Mouse (Mus musculus) kidney, adult 8-10 months (tissue): Measurements from ENCODE around the gene Art4.
A peak's percentile ranks its signal among the peaks of the same experiment; 100 is the strongest.
"Not testable (repeated sequence)": the region's sequence is repeated elsewhere in the genome, so short reads cannot be mapped to it uniquely, and the experiment has no call there.

ENCODE experiments used
- DNase-seq, 2 experiments: peaks; one replicate each; pipeline ENCODE4 v3.0.0; 2022

Gene Art4

GRCm38 (mm10) chr6:136857186-136857872 lies at the start of gene Art4:
Art4 (minus strand) TSS chr6:136857733.
- DNase-seq = no peak

- no peak for DNase-seq
These were observed 49.4 kb upstream of the Art4 start for GRCm38 (mm10) chr6:136906937-136907293.

- DNase-seq = no peak
These were observed 48.9 kb upstream of the Art4 start for GRCm38 (mm10) chr6:136906283-136906936.

DNA sequence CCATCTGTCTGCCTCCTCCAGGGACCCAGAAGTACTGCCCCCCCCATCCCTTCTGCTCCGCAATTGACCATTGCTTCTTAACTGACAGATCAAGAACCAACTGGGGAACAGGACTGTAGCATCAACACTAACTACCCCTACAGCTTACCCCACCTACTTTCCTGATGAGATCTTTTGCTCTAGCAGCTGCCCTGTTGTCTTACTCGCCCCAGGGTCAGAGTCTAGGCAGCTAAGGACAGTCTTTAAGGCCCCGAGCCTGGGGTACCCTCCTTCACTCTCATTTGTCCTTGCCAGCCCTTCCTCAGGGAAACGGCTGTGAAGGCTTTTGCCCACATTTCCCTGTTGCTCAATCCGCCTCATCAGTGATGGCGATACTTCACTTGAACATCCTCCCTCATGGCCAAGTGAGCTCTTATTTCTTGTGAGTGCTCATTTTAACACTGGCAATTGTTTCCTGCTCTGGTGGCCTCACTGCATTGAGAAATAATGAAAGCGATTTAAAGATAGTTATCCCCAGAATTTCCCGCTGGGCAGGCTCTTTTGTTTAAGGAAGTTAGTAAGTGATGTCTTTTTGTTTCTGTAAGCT lies 46.4 kb upstream of the Art4 start:
- no peak for DNase-seq

GRCm38 (mm10) chr6:136902527-136902926 lies 45.0 kb upstream of the Art4 start:
- DNase-seq = no peak

DNA sequence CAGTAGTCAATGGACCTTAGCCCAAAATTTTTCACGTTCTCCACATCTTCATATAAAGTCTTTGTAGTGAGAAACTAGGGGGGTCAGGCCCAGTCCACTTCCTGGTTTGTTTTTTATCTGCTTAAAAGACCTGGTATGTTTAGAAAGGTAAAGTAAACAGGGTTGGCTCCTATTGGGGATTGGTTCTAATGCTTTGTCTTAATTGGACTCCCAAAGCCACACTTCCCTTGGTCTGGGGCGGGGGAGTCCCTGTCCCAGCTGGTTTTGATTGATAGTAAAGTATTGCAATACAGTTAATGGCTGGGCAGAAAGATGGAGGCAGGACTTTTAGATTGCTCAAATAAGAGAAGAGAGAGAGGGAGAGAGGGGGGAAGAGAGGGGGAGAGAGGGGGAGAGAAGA lies 43.5 kb upstream of the Art4 start:
- no peak for DNase-seq

DNA sequence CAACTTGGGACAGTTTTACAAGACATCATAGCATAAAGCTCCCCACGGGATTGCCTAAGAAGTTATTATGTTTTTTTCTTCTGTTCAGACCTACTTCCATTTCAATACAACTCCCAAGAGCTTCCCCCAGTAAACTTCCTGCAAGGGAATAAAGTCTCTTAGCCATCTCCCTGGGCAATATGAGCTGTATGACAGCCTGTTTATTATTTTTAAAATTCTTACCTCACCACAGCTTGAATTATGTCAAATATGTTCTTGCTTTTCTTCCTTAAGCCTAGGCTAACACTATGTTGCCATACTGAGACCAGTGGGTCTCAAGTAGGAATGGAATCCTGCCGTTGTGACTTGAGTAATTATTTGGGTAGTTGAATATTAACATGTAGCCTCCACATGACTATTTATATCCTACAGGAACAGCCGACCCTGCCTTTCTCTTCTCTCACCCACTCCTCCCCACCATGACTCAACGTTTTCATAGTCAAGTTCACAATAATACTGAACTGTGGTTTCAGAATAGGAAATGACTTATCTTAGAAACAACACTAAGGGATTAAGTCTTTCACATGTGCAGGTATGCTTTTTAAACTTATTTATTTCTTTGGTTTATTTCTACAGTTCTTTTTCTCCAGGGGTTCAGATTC lies 43.0 kb upstream of the Art4 start:
- DNase-seq = no peak

GRCm38 (mm10) chr6:136898954-136899353 lies 41.4 kb upstream of the Art4 start:
- DNase-seq = no peak

DNA sequence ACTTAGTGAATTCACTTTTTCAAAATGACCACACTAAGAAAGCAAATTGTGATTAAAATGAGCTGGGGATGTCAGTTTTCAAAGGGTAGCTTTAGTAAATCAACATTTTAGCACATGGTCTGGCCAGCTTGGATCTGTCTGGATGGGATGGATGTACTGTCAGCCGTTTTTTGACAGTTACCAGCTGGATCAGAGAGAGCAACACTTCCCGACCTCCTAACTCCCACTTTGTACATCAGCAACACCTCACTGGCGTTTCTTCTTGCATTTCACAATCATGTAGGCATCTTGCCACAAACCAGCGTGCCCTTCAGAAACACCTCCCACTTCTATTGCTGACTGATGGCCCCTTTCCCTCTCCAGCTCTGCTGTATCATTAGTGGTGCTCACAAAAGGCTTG lies 40.7 kb upstream of the Art4 start:
- no peak for DNase-seq

DNA sequence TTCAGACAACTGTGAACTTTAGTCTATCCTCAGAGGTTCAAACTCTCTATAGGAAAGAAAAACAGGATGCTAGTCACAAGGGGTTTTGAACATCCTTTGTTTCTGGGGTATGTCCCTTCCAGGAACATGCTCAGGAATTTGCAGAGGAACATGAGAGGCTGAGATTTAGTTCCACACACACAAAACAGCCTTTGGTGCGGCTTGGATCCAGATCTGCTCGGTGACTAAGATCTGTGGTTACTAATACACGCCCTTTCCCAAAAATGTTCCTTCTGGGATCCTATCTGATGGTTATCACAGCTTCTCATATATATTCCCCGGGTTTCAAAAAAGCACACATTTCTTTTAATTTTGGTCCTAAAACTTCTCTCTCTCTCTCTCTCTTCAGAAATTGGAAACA lies 40.3 kb upstream of the Art4 start:
- DNase-seq = no peak

- no peak for DNase-seq
These were observed 37.2 kb upstream of the Art4 start for GRCm38 (mm10) chr6:136894532-136895339.

DNA sequence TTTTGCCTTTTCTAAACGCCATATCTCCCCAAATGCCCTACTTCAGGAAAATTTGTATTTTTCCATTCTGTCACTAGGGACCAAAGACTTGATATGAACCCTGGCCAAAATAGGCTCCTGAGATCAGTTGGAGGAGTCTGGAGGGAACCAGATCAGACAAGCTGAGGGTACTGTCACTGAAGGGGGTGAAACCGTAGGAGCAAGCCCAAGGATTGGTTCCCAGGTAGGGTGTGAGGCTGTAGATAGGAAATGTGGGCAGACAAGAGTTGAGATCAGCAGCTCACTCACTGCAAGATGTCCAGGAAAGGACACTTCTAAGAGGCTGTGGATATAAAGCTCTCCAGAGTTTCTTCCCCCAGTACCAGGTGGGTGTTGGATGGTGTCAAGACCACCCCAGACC lies 34.5 kb upstream of the Art4 start:
- no peak for DNase-seq

GRCm38 (mm10) chr6:136889554-136889953 lies 32.0 kb upstream of the Art4 start:
- DNase-seq = no peak

DNA sequence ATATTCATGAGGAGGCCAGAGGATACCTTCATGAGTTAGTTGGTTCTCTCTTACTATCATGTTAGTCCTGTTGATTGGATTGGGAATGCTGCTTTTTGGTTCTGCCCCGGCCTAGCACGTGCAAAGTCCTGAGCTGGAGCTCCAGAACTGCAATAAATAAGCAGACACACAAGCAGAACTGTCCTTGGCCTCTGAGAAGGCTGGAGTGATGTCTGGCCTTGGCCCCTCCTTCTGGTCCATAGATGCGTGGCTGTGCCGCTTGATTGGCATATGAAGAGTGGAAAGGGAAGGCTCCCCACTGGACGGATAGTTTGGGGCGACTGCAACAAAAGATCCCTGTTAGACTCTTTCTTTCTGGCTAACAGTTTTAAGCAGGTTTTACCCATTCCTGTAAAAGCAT lies 31.5 kb upstream of the Art4 start:
- DNase-seq = no peak

DNA sequence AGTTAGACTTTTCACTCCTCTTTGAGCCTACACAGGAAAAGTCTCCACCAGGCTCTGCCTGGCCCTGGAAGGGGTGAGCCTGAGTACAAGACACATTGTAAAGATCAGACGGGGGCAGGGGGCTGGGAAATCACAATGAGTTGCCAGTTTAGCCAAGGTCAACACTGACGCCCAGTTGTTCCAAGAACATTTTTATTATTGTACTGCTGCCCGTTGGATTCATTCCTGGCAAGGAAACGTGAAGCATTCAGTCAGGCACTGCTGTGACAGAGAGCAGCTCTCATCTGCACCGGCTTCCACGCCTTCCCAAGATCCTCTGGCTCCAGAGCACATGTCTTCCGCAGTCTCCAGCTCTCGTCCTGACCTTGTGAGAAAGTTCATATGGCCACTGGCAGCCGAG lies 30.3 kb upstream of the Art4 start:
- DNase-seq = peak; percentile 42 to 63

- not testable (repeated sequence) for DNase-seq
These were observed 27.2 kb upstream of the Art4 start for GRCm38 (mm10) chr6:136884766-136885165.

GRCm38 (mm10) chr6:136883961-136884360 lies 26.4 kb upstream of the Art4 start:
- DNase-seq = no peak

- DNase-seq = no peak
These were observed 25.9 kb upstream of the Art4 start for GRCm38 (mm10) chr6:136883431-136883915.

DNA sequence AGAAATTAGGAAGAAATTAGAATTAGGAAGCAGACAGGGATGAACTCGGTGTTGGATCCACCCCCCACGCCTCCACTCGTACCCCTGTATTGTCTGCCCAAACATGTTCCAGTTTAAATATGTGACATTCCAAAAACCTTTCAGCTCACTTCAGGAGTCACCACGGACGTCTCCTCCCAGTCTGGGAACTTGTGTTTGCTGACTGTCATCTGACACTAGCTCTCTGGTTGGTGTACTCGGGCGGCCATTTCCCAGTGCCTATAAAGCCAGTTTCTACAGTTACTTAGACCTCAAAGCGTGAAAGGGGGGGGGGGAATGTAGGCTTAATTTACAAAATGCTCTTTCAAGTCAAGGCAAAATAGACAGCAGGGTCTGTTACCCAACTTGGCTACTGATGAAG lies 24.1 kb upstream of the Art4 start:
- no peak for DNase-seq

- no peak for DNase-seq
These were observed 18.1 kb upstream of the Art4 start, which contains the start of gene Mgp for GRCm38 (mm10) chr6:136875670-136876069. Mgp (minus strand) TSS chr6:136875823.

GRCm38 (mm10) chr6:136874599-136874998 lies 17.1 kb upstream of the Art4 start:
- no peak for DNase-seq

GRCm38 (mm10) chr6:136868921-136869320 lies 11.4 kb upstream of the Art4 start:
- no peak for DNase-seq

DNA sequence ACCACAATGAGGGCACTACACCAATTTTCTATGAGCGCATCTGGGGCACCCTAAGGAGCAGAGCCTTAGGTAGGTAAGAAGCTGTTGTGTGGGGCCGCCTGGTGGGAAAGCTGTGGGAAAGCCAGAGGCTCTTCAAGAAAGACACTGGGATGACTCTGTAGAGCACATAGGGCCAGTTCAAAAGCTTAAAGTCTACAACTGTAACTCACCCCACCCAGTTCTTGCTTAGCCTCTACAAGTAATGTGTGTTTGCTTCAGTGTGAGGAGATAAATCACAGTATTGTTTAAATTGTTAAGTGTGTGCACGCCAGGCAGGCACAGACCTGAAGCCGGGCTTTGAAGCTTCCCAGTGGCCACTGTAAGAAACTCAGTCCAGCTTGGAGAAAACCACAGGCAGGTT lies 8.6 kb upstream of the Art4 start:
- no peak for DNase-seq
